Mouse (Mus musculus) MEL (cell line): ENCODE results near the gene Gm49387. TPM values are rescaled to one million over a fixed set of nuclear protein-coding genes. Genes with fewer than 3 reads are reported as not detected.

Source experiments
- DNase-seq: peaks from one replicate; pipeline ENCODE4 v3.0.0; 2011; ENCODE audit warnings: low read depth, low spot score
- H3K27ac ChIP-seq: 2 replicates; pipeline ENCODE4 v1.5.1; 2012; ENCODE audit warnings: low read depth, mild to moderate bottlenecking, control low read depth, low read length, moderate library complexity; ENCODE audit not compliant: control insufficient read depth
- H3K27me3 ChIP-seq, 2 experiments: fragments of 150-350 bp in 1 of 2; sonication (generic) in 1 of 2; 2 replicates each; pipeline ENCODE4 v1.6.1; 2012; ENCODE audit warnings: low read length in 2 of 2, mild to moderate bottlenecking in 2 of 2, improper control_type of control experiment in 1 of 2, moderate library complexity in 1 of 2; ENCODE audit not compliant: insufficient read depth in 2 of 2, control insufficient read depth in 1 of 2
- H3K36me3 ChIP-seq, 2 experiments: 2 replicates each; pipeline ENCODE4 v1.6.1; 2012 to 2014; ENCODE audit warnings: low read length in 2 of 2, improper control_type of control experiment in 1 of 2, inconsistent platforms in 1 of 2, mild to moderate bottlenecking in 1 of 2; ENCODE audit not compliant: insufficient read depth in 2 of 2, control insufficient read depth in 1 of 2
- H3K4me1 ChIP-seq, 2 experiments: fragments of 150-350 bp in 1 of 2; sonication (generic) in 1 of 2; 2 replicates each; pipeline ENCODE4 v1.6.1; 2012; ENCODE audit warnings: low read length in 2 of 2, improper control_type of control experiment in 1 of 2, mild to moderate bottlenecking in 1 of 2; ENCODE audit not compliant: insufficient read depth in 2 of 2, control insufficient read depth in 1 of 2
- H3K4me3 ChIP-seq, 2 experiments: fragments of 150-350 bp in 1 of 2; sonication (generic) in 1 of 2; 2 replicates each; pipeline ENCODE4 v1.5.1; 2012; ENCODE audit warnings: low read depth in 2 of 2, low read length in 2 of 2, mild to moderate bottlenecking in 2 of 2, moderate library complexity in 2 of 2, control low read depth in 1 of 2, improper control_type of control experiment in 1 of 2; ENCODE audit not compliant: control insufficient read depth in 1 of 2, insufficient read depth in 1 of 2
- H3K79me2 ChIP-seq: 2 replicates; pipeline ENCODE4 v1.6.1; 2012; ENCODE audit warnings: mild to moderate bottlenecking, low read length, moderate library complexity; ENCODE audit not compliant: control insufficient read depth, poor library complexity, insufficient read depth
- H3K9ac ChIP-seq: 2 replicates; pipeline ENCODE4 v1.6.1; 2012; ENCODE audit warnings: low read depth, mild to moderate bottlenecking, control low read depth, low read length, moderate library complexity; ENCODE audit not compliant: control insufficient read depth, poor library complexity, severe bottlenecking
- H3K9me3 ChIP-seq: fragments of 150-350 bp; sonication (generic); replicated peaks from 2 replicates; pipeline ENCODE4 v1.6.1; 2012; ENCODE audit warnings: mild to moderate bottlenecking, low read length, improper control_type of control experiment, moderate library complexity; ENCODE audit not compliant: insufficient read depth
- CHD1 ChIP-seq: IDR thresholded peaks from 2 replicates; pipeline ENCODE4 v1.6.1; 2012; ENCODE audit warnings: low read depth, mild to moderate bottlenecking, inconsistent platforms, low read length, improper control_type of control experiment
- ELF1 ChIP-seq: IDR thresholded peaks from 2 replicates; pipeline ENCODE4 v1.6.1; 2014; ENCODE audit warnings: low read depth, mild to moderate bottlenecking, inconsistent platforms, low read length, improper control_type of control experiment, moderate library complexity
- GATA1 ChIP-seq: IDR thresholded peaks from 2 replicates; pipeline ENCODE4 v1.6.1; 2011; ENCODE audit warnings: low read depth, low read length, improper control_type of control experiment
- HCFC1 ChIP-seq: IDR thresholded peaks from 2 replicates; pipeline ENCODE4 v1.6.1; 2012; ENCODE audit warnings: low read depth, mild to moderate bottlenecking, inconsistent platforms, low read length, improper control_type of control experiment, moderate library complexity
- MAFK ChIP-seq: IDR thresholded peaks from 2 replicates; pipeline ENCODE4 v1.6.1; 2011; ENCODE audit warnings: low read depth, mild to moderate bottlenecking, low read length, improper control_type of control experiment, borderline replicate concordance
- MAX ChIP-seq: IDR thresholded peaks from 2 replicates; pipeline ENCODE4 v1.6.1; 2011; ENCODE audit warnings: low read length, improper control_type of control experiment
- MAZ ChIP-seq: IDR thresholded peaks from 2 replicates; pipeline ENCODE4 v1.6.1; 2012; ENCODE audit warnings: low read depth, mild to moderate bottlenecking, inconsistent platforms, low read length, improper control_type of control experiment
- MYB ChIP-seq: IDR thresholded peaks from 2 replicates; pipeline ENCODE4 v1.6.1; 2011; ENCODE audit warnings: mild to moderate bottlenecking, low read depth, low read length, improper control_type of control experiment
- MYC ChIP-seq: IDR thresholded peaks from 2 replicates; pipeline ENCODE4 v1.6.1; 2011; ENCODE audit warnings: low read depth, mild to moderate bottlenecking, low read length, improper control_type of control experiment, moderate library complexity
- RAD21 ChIP-seq: IDR thresholded peaks from 2 replicates; pipeline ENCODE4 v1.6.1; 2011; ENCODE audit warnings: mild to moderate bottlenecking, low read depth, low read length, improper control_type of control experiment
- SIN3A ChIP-seq: IDR thresholded peaks from 2 replicates; pipeline ENCODE4 v1.6.1; 2012; ENCODE audit warnings: low read length, improper control_type of control experiment, inconsistent platforms
- SMC3 ChIP-seq: IDR thresholded peaks from 2 replicates; pipeline ENCODE4 v1.6.1; 2011; ENCODE audit warnings: low read depth, low read length, improper control_type of control experiment
- TBP ChIP-seq: IDR thresholded peaks from 2 replicates; pipeline ENCODE4 v1.8.0; 2011; ENCODE audit warnings: low read depth, low read length, improper control_type of control experiment
- USF1 ChIP-seq: IDR thresholded peaks from 2 replicates; pipeline ENCODE4 v1.6.1; 2014; ENCODE audit warnings: low read depth, mild to moderate bottlenecking, inconsistent platforms, low read length, improper control_type of control experiment, moderate library complexity
- USF2 ChIP-seq, 2 experiments: IDR thresholded peaks; 2 replicates each; pipeline ENCODE4 v1.6.1; 2011 to 2012; ENCODE audit warnings: improper control_type of control experiment in 2 of 2, low read length in 2 of 2, borderline replicate concordance in 1 of 2, inconsistent platforms in 1 of 2, low read depth in 1 of 2, mild to moderate bottlenecking in 1 of 2; ENCODE audit not compliant: insufficient read depth in 1 of 2
- ZC3H11A ChIP-seq: IDR thresholded peaks from 2 replicates; pipeline ENCODE4 v1.6.1; 2012; ENCODE audit warnings: low read depth, mild to moderate bottlenecking, inconsistent platforms, low read length, improper control_type of control experiment
- ZKSCAN1 ChIP-seq: IDR thresholded peaks from 2 replicates; pipeline ENCODE4 v1.6.1; 2012; ENCODE audit warnings: low read depth, mild to moderate bottlenecking, inconsistent platforms, low read length, improper control_type of control experiment, moderate library complexity
- ZMIZ1 ChIP-seq: IDR thresholded peaks from 2 replicates; pipeline ENCODE4 v1.6.1; 2012; ENCODE audit warnings: low read depth, mild to moderate bottlenecking, inconsistent platforms, low read length, improper control_type of control experiment, moderate library complexity
- polyA plus RNA-seq, 2 experiments: library from polyadenylated mRNA; stranded (reverse) in 1 of 2; unstranded in 1 of 2; fragments of >175 nt in 1 of 2; fragments of >200 nt in 1 of 2; gene quantifications; 2 replicates each; pipeline versions ENCODE4 v1.2.1 to v1.2.4; 2012; ENCODE audit warnings: low replicate concordance in 2 of 2, low read depth in 1 of 2; ENCODE audit not compliant: insufficient read length in 2 of 2, insufficient read depth in 1 of 2, missing spikeins in 1 of 2
- total RNA-seq: library from RNA; depleted of rRNA; stranded (reverse); fragments of 300-350 nt; gene quantifications from 2 replicates; pipeline ENCODE4 v1.2.3, GENCODE M21; 2012

Gm49387 gene
- total and polyA plus RNA-seq, 3 experiments = 0.14 TPM; not detected in 2

- TF ChIP-seq HCFC1 = no peak
- no peak for TF ChIP-seq MAFK
- TF ChIP-seq MYB = no peak
- TF ChIP-seq GATA1 = no peak
- no peak for TF ChIP-seq USF2 (IDR thresholded peaks at IDR 0.05; ENCODE audit: borderline replicate concordance in 1 of 2, insufficient read depth in 1 of 2, low read depth in 1 of 2, low read length in 2 of 2)
- TF ChIP-seq ZKSCAN1 = no peak
- Histone ChIP-seq H3K27ac (no peak overlapping the region), H3K9ac (no peak overlapping the region), H3K36me3 (no peaks in the 10 kb centered on the region), H3K9me3 (no peaks in the 10 kb centered on the region), H3K79me2 (no peaks in the 10 kb centered on the region), H3K4me3 (no peak overlapping the region), H3K4me1 (peaks cover 3 to 4% of the 10 kb centered on the region in 2 experiments; a peak in 1 of 4 replicates), H3K27me3 (no peaks in the 10 kb centered on the region)
- no peak for DNase-seq
These were observed 20.0 kb downstream of the Gm49387 start for GRCm38 (mm10) chr14:31620591-31621223.

- no peaks in the 10 kb centered on the region for H3K9me3 ChIP-seq
- DNase-seq = no peak
- H3K79me2 ChIP-seq = no peaks in the 10 kb centered on the region
- no peak overlapping the region for H3K9ac ChIP-seq
- no peaks in the 10 kb centered on the region for H3K36me3 ChIP-seq
- TF ChIP-seq CHD1 (no peak), MYB (no peak), ELF1 (no peak), GATA1 (no peak), USF1 (no peak), MAX (no peak), MAFK (no peak), TBP (no peak), SMC3 (no peak), RAD21 (no peak), USF2 (IDR thresholded peaks at IDR 0.05; ENCODE audit: borderline replicate concordance in 1 of 2, insufficient read depth in 1 of 2, low read depth in 1 of 2, low read length in 2 of 2) (no peak), ZC3H11A (no peak), MAZ (no peak), ZMIZ1 (no peak), SIN3A (no peak), MYC (no peak)
- no peak overlapping the region for H3K4me3 ChIP-seq
- peaks cover 3 to 4% of the 10 kb centered on the region in 2 experiments; a peak in 1 of 4 replicates for H3K4me1 ChIP-seq
- H3K27ac ChIP-seq = no peak overlapping the region
- H3K27me3 ChIP-seq = no peaks in the 10 kb centered on the region
These were observed 22.7 kb downstream of the Gm49387 start for GRCm38 (mm10) chr14:31617997-31618396.
